Mouse (Mus musculus) intestine, embryonic 16.5 days (tissue): ENCODE results near the gene Dact3. TPM values are rescaled to one million over a fixed set of nuclear protein-coding genes. Genes with fewer than 3 reads are reported as not detected.

Experiments used
- ATAC-seq: fragments of 200-750 bp; cut with Nextera tagmentation; 2 replicates; pipeline ENCODE4 v1.8.0; 2017; ENCODE audit warnings: moderate TSS enrichment, moderate library complexity
- H3K27ac ChIP-seq: fragments of 300-500 bp; sonication (generic); 2 replicates; pipeline ENCODE4 v1.5.1; 2014; ENCODE audit warnings: mild to moderate bottlenecking, low read length
- H3K27me3 ChIP-seq: fragments of 300-500 bp; sonication (generic); replicated peaks from 2 replicates; pipeline ENCODE4 v1.6.1; 2014; ENCODE audit warnings: low read length, control low read depth, mixed read lengths; ENCODE audit not compliant: control insufficient read depth, insufficient read depth
- H3K36me3 ChIP-seq: fragments of 300-500 bp; sonication (generic); 2 replicates; pipeline ENCODE4 v1.6.1; 2014; ENCODE audit warnings: low read length, control low read depth; ENCODE audit not compliant: control insufficient read depth, insufficient read depth
- H3K4me1 ChIP-seq: fragments of 300-500 bp; sonication (generic); 2 replicates; pipeline ENCODE4 v1.6.1; 2014; ENCODE audit warnings: low read length, control low read depth, mixed read lengths; ENCODE audit not compliant: control insufficient read depth, insufficient read depth
- H3K4me2 ChIP-seq: fragments of 300-500 bp; sonication (generic); 2 replicates; pipeline ENCODE4 v1.6.1; 2014; ENCODE audit warnings: low read depth, low read length, control low read depth
- H3K4me3 ChIP-seq: fragments of 300-500 bp; sonication (generic); 2 replicates; pipeline ENCODE4 v1.5.1; 2014; ENCODE audit warnings: mild to moderate bottlenecking, low read length
- H3K9ac ChIP-seq: fragments of 300-500 bp; sonication (generic); 2 replicates; pipeline ENCODE4 v1.6.1; 2014; ENCODE audit warnings: low read depth, low read length
- H3K9me3 ChIP-seq: fragments of 300-500 bp; sonication (generic); 2 replicates; pipeline ENCODE4 v1.6.1; 2016; ENCODE audit warnings: low read length, control low read depth; ENCODE audit not compliant: control insufficient read depth
- WGBS: fragments of 180-500 bp; shearing (Covaris S2); extraction: QIAGEN DNeasy Blood & Tissue Kit; methylation state at CpG from one replicate; pipeline ENCODE4 v1.1.7; 2014; 5-methylcytosine and 5-hydroxymethylcytosine counted together
- polyA plus RNA-seq: library from polyadenylated mRNA; unstranded; fragments of >200 nt; fragmentation: Nextera tagmentation; extraction: Ambion mirVana; gene quantifications from 2 replicates; pipeline ENCODE4 v1.2.1, GENCODE M21; 2015

Gene Dact3
- polyA plus RNA-seq, 1 experiment from 2014 or later, result 1.6 TPM

GRCm38 (mm10) chr7:16906889-16907559 is 31.9 kb downstream of the Dact3 start:
- H3K9me3 ChIP-seq, result no peaks in the 10 kb centered on the region
- peak overlapping the region; percentile 23; the same call in 1 of the 2 replicates for H3K4me2 ChIP-seq
- H3K36me3 ChIP-seq, result no peaks in the 10 kb centered on the region
- H3K4me3 ChIP-seq, result 0 out of 2 replicates have a peak overlapping the region, but pooled peaks have one; percentile 3
- peak overlapping the region; percentile 20; the same call in 1 of the 2 replicates for H3K9ac ChIP-seq
- no peak for ATAC-seq
- peaks cover 40% of the 10 kb centered on the region for H3K4me1 ChIP-seq
- 91% methylated on average over 41 of the region's 41 CpGs for WGBS
- no peak overlapping the region for H3K27ac ChIP-seq
- H3K27me3 ChIP-seq, result 0 out of 2 replicates have a peak, but pooled peaks cover 2% of the 10 kb centered on the region

- H3K4me2 ChIP-seq, result peak overlapping the region; percentile 40
- H3K9ac ChIP-seq, result peak overlapping the region; percentile 21; the same call in 1 of the 2 replicates
- H3K27me3 ChIP-seq, result 0 out of 2 replicates have a peak, but pooled peaks cover 2% of the 10 kb centered on the region
- no peaks in the 10 kb centered on the region for H3K9me3 ChIP-seq
- no peaks in the 10 kb centered on the region for H3K36me3 ChIP-seq
- ATAC-seq, result no peak
- peak overlapping the region; percentile 13 for H3K4me3 ChIP-seq
- no peak overlapping the region for H3K27ac ChIP-seq
- WGBS, result 51% methylated on average over 7 of the region's 7 CpGs
- H3K4me1 ChIP-seq, result peaks cover 40% of the 10 kb centered on the region
Measured at GRCm38 (mm10) chr7:16907842-16908241, 32.7 kb downstream of the Dact3 start.

- H3K36me3 ChIP-seq, result no peaks in the 10 kb centered on the region
- H3K4me1 ChIP-seq, result peaks cover 40% of the 10 kb centered on the region
- peak overlapping the region; percentile 21; the same call in 1 of the 2 replicates for H3K9ac ChIP-seq
- H3K4me3 ChIP-seq, result peak overlapping the region; percentile 13
- H3K4me2 ChIP-seq, result peak overlapping the region; percentile 40
- 23% methylated on average over 11 of the region's 11 CpGs for WGBS
- H3K27me3 ChIP-seq, result 0 out of 2 replicates have a peak, but pooled peaks cover 2% of the 10 kb centered on the region
- no peak overlapping the region; the same call in 1 of the 2 replicates for H3K27ac ChIP-seq
- no peaks in the 10 kb centered on the region for H3K9me3 ChIP-seq
- no peak for ATAC-seq
Measured at GRCm38 (mm10) chr7:16908367-16908766, 33.2 kb downstream of the Dact3 start.

- peak overlapping the region; percentile 21; the same call in 1 of the 2 replicates for H3K9ac ChIP-seq
- H3K27ac ChIP-seq, result peak overlapping the region; percentile 9; the same call in 1 of the 2 replicates
- 58% methylated on average over 11 of the region's 11 CpGs for WGBS
Measured at GRCm38 (mm10) chr7:16908859-16909258, 33.7 kb downstream of the Dact3 start.

GRCm38 (mm10) chr7:16909909-16910308 is 34.8 kb downstream of the Dact3 start:
- peaks cover 35% of the 10 kb centered on the region for H3K4me1 ChIP-seq
- no peak for ATAC-seq
- H3K27me3 ChIP-seq, result 0 out of 2 replicates have a peak, but pooled peaks cover 2% of the 10 kb centered on the region
- H3K4me2 ChIP-seq, result no peak overlapping the region
- peaks cover 6% of the 10 kb centered on the region for H3K36me3 ChIP-seq
- H3K9me3 ChIP-seq, result no peaks in the 10 kb centered on the region
- no peak overlapping the region for H3K27ac ChIP-seq
- 41% methylated on average over 10 of the region's 10 CpGs for WGBS
- H3K4me3 ChIP-seq, result no peak overlapping the region
- no peak overlapping the region for H3K9ac ChIP-seq

More at GRCm38 (mm10) chr7:16908859-16909258, 33.7 kb downstream of the Dact3 start:
- H3K36me3 ChIP-seq, result no peaks in the 10 kb centered on the region
- H3K4me2 ChIP-seq, result peak overlapping the region; percentile 40; the same call in 1 of the 2 replicates
- H3K4me1 ChIP-seq, result peaks cover 38% of the 10 kb centered on the region
- ATAC-seq, result no peak
- no peaks in the 10 kb centered on the region for H3K9me3 ChIP-seq
- no peak overlapping the region for H3K4me3 ChIP-seq
- 0 out of 2 replicates have a peak, but pooled peaks cover 2% of the 10 kb centered on the region for H3K27me3 ChIP-seq

GRCm38 (mm10) chr7:16911904-16912303 is 36.8 kb downstream of the Dact3 start:
- no peak for ATAC-seq

GRCm38 (mm10) chr7:16912360-16912759 is 37.2 kb downstream of the Dact3 start:
- WGBS, result 54% methylated on average over 6 of the region's 6 CpGs
- no peak for ATAC-seq

More at GRCm38 (mm10) chr7:16911904-16912303, 36.8 kb downstream of the Dact3 start:
- Histone ChIP-seq H3K27ac (no peak overlapping the region), H3K9ac (no peak overlapping the region), H3K4me2 (no peak overlapping the region), H3K9me3 (no peaks in the 10 kb centered on the region), H3K4me1 (peaks cover 19% of the 10 kb centered on the region), H3K4me3 (no peak overlapping the region), H3K27me3 (0 out of 2 replicates have a peak, but pooled peaks cover 2% of the 10 kb centered on the region), H3K36me3 (peaks cover 20% of the 10 kb centered on the region)
- WGBS, result 85% methylated on average over 3 of the region's 3 CpGs

GRCm38 (mm10) chr7:16913806-16914452 is 38.8 kb downstream of the Dact3 start:
- no peak overlapping the region for H3K27ac ChIP-seq
- no peak overlapping the region for H3K4me2 ChIP-seq
- no peaks in the 10 kb centered on the region for H3K9me3 ChIP-seq
- 31% methylated on average over 10 of the region's 10 CpGs for WGBS
- H3K27me3 ChIP-seq, result no peaks in the 10 kb centered on the region
- ATAC-seq, result peak; percentile 75
- H3K4me1 ChIP-seq, result peaks cover 16% of the 10 kb centered on the region
- peaks cover 30% of the 10 kb centered on the region for H3K36me3 ChIP-seq
- no peak overlapping the region for H3K9ac ChIP-seq
- no peak overlapping the region for H3K4me3 ChIP-seq

More at GRCm38 (mm10) chr7:16912360-16912759, 37.2 kb downstream of the Dact3 start:
- H3K9me3 ChIP-seq, result no peaks in the 10 kb centered on the region
- peaks cover 24% of the 10 kb centered on the region for H3K36me3 ChIP-seq
- no peak overlapping the region for H3K4me2 ChIP-seq
- H3K27ac ChIP-seq, result no peak overlapping the region
- no peak overlapping the region for H3K4me3 ChIP-seq
- H3K4me1 ChIP-seq, result peaks cover 16% of the 10 kb centered on the region
- H3K27me3 ChIP-seq, result 0 out of 2 replicates have a peak, but pooled peaks cover 2% of the 10 kb centered on the region
- H3K9ac ChIP-seq, result no peak overlapping the region
